Comparison of ENCODE assay signal across 27 mouse cellular contexts in the genomic region with DNA sequence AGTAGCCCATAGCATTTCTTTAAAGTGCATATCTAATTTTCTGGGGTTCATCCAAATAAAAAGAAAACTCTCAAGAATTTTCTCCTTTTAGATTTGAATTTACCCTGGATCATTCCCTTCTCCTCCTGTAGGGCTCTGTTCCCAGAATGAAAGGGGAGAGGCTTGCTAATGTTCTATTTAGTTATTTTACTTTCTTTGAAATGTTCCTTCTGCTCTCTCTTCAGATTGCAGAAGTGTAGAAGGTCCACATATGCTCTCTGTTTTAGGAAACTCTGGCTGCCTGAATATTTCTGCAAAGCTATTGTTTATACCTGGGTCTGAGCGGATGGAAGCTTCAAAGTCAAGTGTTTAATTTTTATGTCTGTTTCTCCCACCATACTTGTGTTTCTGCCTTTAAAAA. TPM values are rescaled to one million over a fixed set of nuclear protein-coding genes. Genes with fewer than 3 reads are reported as not detected.
A peak's percentile ranks its signal among the peaks of the same experiment; 100 is the strongest.
DNase-seq lines count a peak whose midpoint lies in the region; ATAC-seq and TF ChIP-seq lines count a peak whose summit lies in the region.
"Had no signal": no experiment of that assay in that cellular context is flagged by ENCODE, and none has a peak within 500 bp of the region (broad histone marks: within the 10 kb centered on the region; RNA-seq: fewer than 3 reads in every experiment).

No protein-coding gene starts in this region.

- H3K9ac ChIP-seq in embryonic facial prominence, embryonic 15.5 days: no peak overlapping the region
- no peak overlapping the region for H3K9ac ChIP-seq in intestine, embryonic 14.5 days (ENCODE audit: low read length)
- H3K9ac ChIP-seq in intestine, postnatal 0 days (ENCODE audit: low read depth, low read length): no peak overlapping the region
- H3K9ac ChIP-seq in stomach, embryonic 14.5 days (replicated peaks; ENCODE audit: low read depth, low read length): no peak overlapping the region
- no peak overlapping the region for H3K9ac ChIP-seq in stomach, postnatal 0 days (ENCODE audit: low read length)
- H3K9ac ChIP-seq: forebrain, embryonic 12.5 days; forebrain, embryonic 15.5 days; heart, embryonic 12.5 days; heart, embryonic 15.5 days; hindbrain, embryonic 14.5 days had no signal

- H3K4me2 ChIP-seq in embryonic facial prominence, embryonic 15.5 days (replicated peaks): no peak overlapping the region
- no peak overlapping the region for H3K4me2 ChIP-seq in intestine, embryonic 14.5 days (ENCODE audit: low read length)
- H3K4me2 ChIP-seq in intestine, postnatal 0 days (replicated peaks; ENCODE audit: low read depth): no peak overlapping the region
- H3K4me2 ChIP-seq in stomach, embryonic 14.5 days (replicated peaks; ENCODE audit: low read depth, low read length): no peak overlapping the region
- H3K4me2 ChIP-seq in stomach, postnatal 0 days (replicated peaks; ENCODE audit: low read depth): no peak overlapping the region
- H3K4me2 ChIP-seq: forebrain, embryonic 12.5 days; forebrain, embryonic 15.5 days; heart, embryonic 12.5 days; heart, embryonic 15.5 days; hindbrain, embryonic 14.5 days had no signal

- no peaks in the 10 kb centered on the region for H3K9me3 ChIP-seq in embryonic facial prominence, embryonic 15.5 days (replicated peaks)
- no peaks in the 10 kb centered on the region for H3K9me3 ChIP-seq in embryonic facial prominence, embryonic 10.5 days
- H3K9me3 ChIP-seq in intestine, embryonic 14.5 days (ENCODE audit: control insufficient read depth, low read length): no peaks in the 10 kb centered on the region
- no peaks in the 10 kb centered on the region for H3K9me3 ChIP-seq in intestine, postnatal 0 days (ENCODE audit: control insufficient read depth)
- H3K9me3 ChIP-seq in stomach, embryonic 14.5 days (ENCODE audit: control insufficient read depth, low read depth, low read length): no peaks in the 10 kb centered on the region
- H3K9me3 ChIP-seq in stomach, postnatal 0 days (ENCODE audit: control insufficient read depth, low read length): no peaks in the 10 kb centered on the region
- H3K9me3 ChIP-seq: forebrain, embryonic 12.5 days; forebrain, embryonic 15.5 days; heart, embryonic 12.5 days; heart, embryonic 15.5 days had no signal

- no peaks in the 10 kb centered on the region for H3K36me3 ChIP-seq in embryonic facial prominence, embryonic 15.5 days
- no peaks in the 10 kb centered on the region for H3K36me3 ChIP-seq in embryonic facial prominence, embryonic 10.5 days (replicated peaks)
- H3K36me3 ChIP-seq in intestine, embryonic 14.5 days (ENCODE audit: control insufficient read depth, insufficient read depth, low read length): no peaks in the 10 kb centered on the region
- no peaks in the 10 kb centered on the region for H3K36me3 ChIP-seq in intestine, postnatal 0 days (ENCODE audit: control insufficient read depth, insufficient read depth)
- H3K36me3 ChIP-seq in stomach, embryonic 14.5 days (ENCODE audit: control insufficient read depth, insufficient read depth, low read length): no peaks in the 10 kb centered on the region
- H3K36me3 ChIP-seq in stomach, postnatal 0 days (ENCODE audit: control insufficient read depth, insufficient read depth, low read length): no peaks in the 10 kb centered on the region
- H3K36me3 ChIP-seq: forebrain, embryonic 12.5 days; forebrain, embryonic 15.5 days; heart, embryonic 12.5 days; heart, embryonic 15.5 days had no signal

- no peak for ATAC-seq in embryonic facial prominence, embryonic 15.5 days (ENCODE audit: insufficient number of reproducible peaks, low FRiP score, low TSS enrichment, low read depth)
- peak; percentile 66; the same call in 1 of the 2 replicates for ATAC-seq in intestine, embryonic 14.5 days (replicated peaks; ENCODE audit: low FRiP score, low TSS enrichment, low read depth)
- ATAC-seq in intestine, postnatal 0 days: no peak
- peak; percentile 61; the same call in 1 of the 2 replicates for ATAC-seq in stomach, embryonic 14.5 days (ENCODE audit: insufficient number of reproducible peaks, insufficient read depth, low FRiP score, low read depth)
- no peak for ATAC-seq in stomach, postnatal 0 days (ENCODE audit: low FRiP score, low TSS enrichment)
- ATAC-seq: activated CD4-positive, CD25-positive, alpha-beta regulatory T cell, adult 4 months; forebrain, embryonic 15.5 days; hindbrain, postnatal 0 days had no signal

- H3K27me3 ChIP-seq in embryonic facial prominence, embryonic 15.5 days: no peaks in the 10 kb centered on the region
- no peaks in the 10 kb centered on the region for H3K27me3 ChIP-seq in embryonic facial prominence, embryonic 10.5 days (replicated peaks; ENCODE audit: low read depth, poor library complexity, severe bottlenecking)
- no peaks in the 10 kb centered on the region for H3K27me3 ChIP-seq in intestine, embryonic 14.5 days (replicated peaks; ENCODE audit: control insufficient read depth, insufficient read depth, low read length)
- no peaks in the 10 kb centered on the region for H3K27me3 ChIP-seq in intestine, postnatal 0 days (replicated peaks; ENCODE audit: control insufficient read depth, insufficient read depth, low read length)
- H3K27me3 ChIP-seq in stomach, embryonic 14.5 days (ENCODE audit: control insufficient read depth, insufficient read depth, low read length): no peaks in the 10 kb centered on the region
- no peaks in the 10 kb centered on the region for H3K27me3 ChIP-seq in stomach, postnatal 0 days (ENCODE audit: control insufficient read depth, insufficient read depth, low read length)
- H3K27me3 ChIP-seq: forebrain, embryonic 12.5 days; forebrain, embryonic 15.5 days; heart, embryonic 12.5 days; heart, embryonic 15.5 days had no signal

- no peak overlapping the region for H3K4me3 ChIP-seq in embryonic facial prominence, embryonic 15.5 days (replicated peaks)
- H3K4me3 ChIP-seq in embryonic facial prominence, embryonic 10.5 days: no peak overlapping the region
- H3K4me3 ChIP-seq in intestine, embryonic 14.5 days (ENCODE audit: low read depth, low read length): no peak overlapping the region
- H3K4me3 ChIP-seq in intestine, postnatal 0 days (ENCODE audit: low read depth, low read length): no peak overlapping the region
- H3K4me3 ChIP-seq in stomach, embryonic 14.5 days (ENCODE audit: low read depth, low read length): no peak overlapping the region
- no peak overlapping the region for H3K4me3 ChIP-seq in stomach, postnatal 0 days (ENCODE audit: low read depth, low read length)
- H3K4me3 ChIP-seq: forebrain, embryonic 12.5 days; forebrain, embryonic 15.5 days; gastrocnemius, adult 2 months; heart, embryonic 12.5 days; heart, embryonic 15.5 days had no signal

- no peak for TF ChIP-seq CTCF in intestine, postnatal 0 days (IDR thresholded peaks at IDR 0.05; ENCODE audit: low read depth)
- no peak for TF ChIP-seq CTCF in stomach, postnatal 0 days (IDR thresholded peaks at IDR 0.05; ENCODE audit: low read depth)

- TF ChIP-seq EP300 in stomach, postnatal 0 days (optimal IDR thresholded peaks at IDR 0.05): no peak

- peak overlapping the region; percentile 39; the same call in 1 of the 2 replicates for H3K27ac ChIP-seq in embryonic facial prominence, embryonic 15.5 days (replicated peaks)
- H3K27ac ChIP-seq in embryonic facial prominence, embryonic 10.5 days (replicated peaks): no peak overlapping the region
- H3K27ac ChIP-seq in intestine, embryonic 14.5 days (ENCODE audit: low read depth): no peak overlapping the region
- no peak overlapping the region for H3K27ac ChIP-seq in intestine, postnatal 0 days (ENCODE audit: low read depth, low read length)
- H3K27ac ChIP-seq in stomach, embryonic 14.5 days (ENCODE audit: low read length): no peak overlapping the region; the same call in 1 of the 2 replicates
- no peak overlapping the region for H3K27ac ChIP-seq in stomach, postnatal 0 days (replicated peaks)
- H3K27ac ChIP-seq: forebrain, embryonic 12.5 days; forebrain, embryonic 15.5 days; gastrocnemius, adult 2 months; heart, embryonic 15.5 days; hindbrain, embryonic 14.5 days; hindbrain, postnatal 0 days had no signal

- DNase-seq in embryonic facial prominence, embryonic 10.5 days (ENCODE audit: low spot score): no peak
- no peak for DNase-seq in intestine, embryonic 14.5 days (ENCODE audit: low spot score)
- no peak for DNase-seq in stomach, postnatal 0 days (ENCODE audit: low spot score)
- DNase-seq in telencephalon, adult 2 months (ENCODE audit: low read depth, low spot score): peak; percentile 8
- DNase-seq in yolk sac, embryonic 10.5 days (ENCODE audit: low spot score): no peak
- DNase-seq: adrenal gland, adult 8-10 months; adrenal gland, postnatal 25 days; cerebellum, adult 11-12 months; cerebellum, adult 8-10 months; cerebellum, postnatal 10 days; cerebellum, postnatal 36 days; embryo, embryonic 11 days; gastrocnemius, adult 2 months; gastrocnemius, postnatal 14 days; heart, adult 11 months; heart, postnatal 14 days; heart, postnatal 4 days had no signal

- H3K4me1 ChIP-seq in embryonic facial prominence, embryonic 15.5 days: no peaks in the 10 kb centered on the region
- H3K4me1 ChIP-seq in embryonic facial prominence, embryonic 10.5 days: peaks cover 3% of the 10 kb centered on the region; the same call in 1 of the 2 replicates
- H3K4me1 ChIP-seq in intestine, embryonic 14.5 days (replicated peaks; ENCODE audit: control insufficient read depth, insufficient read depth, low read length): no peaks in the 10 kb centered on the region; the same call in 1 of the 2 replicates
- H3K4me1 ChIP-seq in intestine, postnatal 0 days (replicated peaks; ENCODE audit: control insufficient read depth, insufficient read depth, low read length): 0 out of 2 replicates have a peak, but pooled peaks cover 4% of the 10 kb centered on the region
- H3K4me1 ChIP-seq in stomach, embryonic 14.5 days (ENCODE audit: control insufficient read depth, insufficient read depth, low read length): peaks cover 4% of the 10 kb centered on the region; the same call in 1 of the 2 replicates
- H3K4me1 ChIP-seq in stomach, postnatal 0 days (replicated peaks; ENCODE audit: control insufficient read depth, insufficient read depth): no peaks in the 10 kb centered on the region
- H3K4me1 ChIP-seq: heart, embryonic 12.5 days; heart, embryonic 15.5 days had no signal

- 78% methylated on average over 1 of the region's 1 CpGs for WGBS in embryonic facial prominence, embryonic 15.5 days
- WGBS in embryonic facial prominence, embryonic 10.5 days: 94% methylated on average over 1 of the region's 1 CpGs
- 40% methylated on average over 1 of the region's 1 CpGs for WGBS in intestine, embryonic 14.5 days
- WGBS in intestine, postnatal 0 days: 74% methylated on average over 1 of the region's 1 CpGs
- 40% methylated on average over 1 of the region's 1 CpGs for WGBS in stomach, embryonic 14.5 days
- WGBS in stomach, postnatal 0 days: 69% methylated on average over 1 of the region's 1 CpGs

RNA-seq across cellular contexts. Expression of a gene that starts 12.5 kb away (rescaled TPM):
- polyA plus RNA-seq in embryonic facial prominence, embryonic 15.5 days (2015; fragmentation: Nextera tagmentation; extraction: Ambion mirVana): 101 and 112 TPM in 2 replicates
- 1.7 and 4.7 TPM in 2 replicates for polyA plus RNA-seq in embryonic facial prominence, embryonic 10.5 days (2016; fragmentation: Nextera tagmentation; extraction: Ambion mirVana)
- 24.3 and 27.6 TPM in 2 replicates for polyA plus RNA-seq in intestine, embryonic 14.5 days (2014; fragmentation: Nextera tagmentation; extraction: Ambion mirVana)
- polyA plus RNA-seq in intestine, postnatal 0 days (2015; fragmentation: Nextera tagmentation; extraction: Ambion mirVana): 22.6 and 23.1 TPM in 2 replicates
- polyA plus RNA-seq in stomach, embryonic 14.5 days (2014; fragmentation: Nextera tagmentation; extraction: Ambion mirVana): 41.0 and 46.1 TPM in 2 replicates
- polyA plus RNA-seq in stomach, postnatal 0 days (2015; fragmentation: Nextera tagmentation; extraction: Ambion mirVana): 42.3 and 47.2 TPM in 2 replicates
- polyA plus RNA-seq: activated CD4-positive, CD25-positive, alpha-beta regulatory T cell, adult 4 months had no signal

Comparison
In these comparisons a context has a peak if more than half of its experiments do, and no peak if none do; other contexts are left out.
1. ATAC-seq: peak in intestine, embryonic 14.5 days (single experiment) and stomach, embryonic 14.5 days (single experiment); none in embryonic facial prominence, embryonic 15.5 days (single experiment), intestine, postnatal 0 days (single experiment) and stomach, postnatal 0 days (single experiment).